Mouse (Mus musculus) liver, adult 2 months (tissue): Measurements from ENCODE around the gene Sh3bgr.

Experiments used
- CTCF ChIP-seq: fragments of 200-500 bp; IDR thresholded peaks from 2 replicates; pipeline ENCODE4 v1.5.1; 2011; ENCODE audit warnings: low read depth, low read length, control low read depth
- POLR2A ChIP-seq: fragments of 200-500 bp; IDR thresholded peaks from 2 replicates; pipeline ENCODE4 v1.6.1; 2011; ENCODE audit warnings: low read length, control low read depth; ENCODE audit not compliant: insufficient read depth; ENCODE audit errors: extremely low read depth

DNA sequence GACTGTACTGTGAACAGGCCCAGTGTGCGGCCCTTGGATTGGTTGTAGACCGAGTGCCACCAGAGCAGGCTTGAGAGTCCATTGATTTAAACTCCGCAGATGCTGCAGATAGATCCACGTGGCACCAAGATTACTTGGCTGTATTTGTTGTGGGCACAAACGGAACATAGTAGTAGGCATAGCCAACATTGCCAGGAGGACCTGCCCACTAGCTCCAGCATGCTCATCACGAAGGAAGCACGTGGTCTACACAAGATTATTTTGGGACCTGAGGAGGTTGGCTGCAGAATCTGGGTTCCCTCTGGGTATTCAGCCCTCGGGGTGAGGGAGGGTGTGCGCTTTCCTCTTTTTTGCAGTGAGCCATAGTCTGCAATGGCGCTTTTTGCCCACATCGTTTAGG is 43.1 kb upstream of the Sh3bgr start:
- TF ChIP-seq CTCF (no peak), POLR2A (no peak)
